Mouse (Mus musculus): ENCODE data around the gene Prss37. TPM values are rescaled to one million over a fixed set of nuclear protein-coding genes. Genes with fewer than 3 reads are reported as not detected.

Gene Prss37
- not detected in 2 replicates for polyA plus RNA-seq (2012)

GRCm38 (mm10) chr6:40519408-40519807 lies at the start of gene Prss37:
Gene Prss37, minus strand, starts transcription at chr6:40519508.

GRCm38 (mm10) chr6:40554950-40555349 lies 35.6 kb upstream of the Prss37 start, which contains the start of gene Olfr461:
Gene Olfr461, minus strand, starts transcription at chr6:40555050.

GRCm38 (mm10) chr6:40493229-40493628 lies 26.1 kb downstream of the Prss37 start, which contains the start of gene Tas2r108:
Gene Tas2r108, plus strand, starts transcription at chr6:40493529.

GRCm38 (mm10) chr6:40490933-40491332 lies 28.4 kb downstream of the Prss37 start, which contains the start of gene Tas2r137:
Gene Tas2r137, plus strand, starts transcription at chr6:40491233.

GRCm38 (mm10) chr6:40470916-40471719 lies 48.2 kb downstream of the Prss37 start, which contains the start of gene Ssbp1:
Gene Ssbp1, plus strand, starts transcription at chr6:40471352.

Other genes with a start within 250 kb of the Prss37 start
- gene Agk, start 194.3 kb downstream of the Prss37 start, polyA plus RNA-seq (2012): 4.8 and 6.4 TPM in 2 replicates
- 4.2 and 5.3 TPM in 2 replicates for gene E330009J07Rik, start 83.4 kb downstream of the Prss37 start, polyA plus RNA-seq (2012)
- gene Wee2, start 80.4 kb downstream of the Prss37 start, polyA plus RNA-seq (2012): not detected in 2 replicates
- gene Ssbp1, start 48.2 kb downstream of the Prss37 start, polyA plus RNA-seq (2012): 28.9 and 31.7 TPM in 2 replicates
- not detected in 2 replicates for gene Tas2r137, start 28.3 kb downstream of the Prss37 start, polyA plus RNA-seq (2012)
- not detected in 2 replicates for gene Tas2r108, start 26.0 kb downstream of the Prss37 start, polyA plus RNA-seq (2012)
- not detected in 2 replicates for gene Olfr461, start 35.5 kb upstream of the Prss37 start, polyA plus RNA-seq (2012)
- not detected in 2 replicates for gene Olfr460, start 50.0 kb upstream of the Prss37 start, polyA plus RNA-seq (2012)
- gene Clec5a, start 66.3 kb upstream of the Prss37 start, polyA plus RNA-seq (2012): 3.7 and 6.0 TPM in 2 replicates
- not detected in 2 replicates for gene Tas2r138, start 93.8 kb upstream of the Prss37 start, polyA plus RNA-seq (2012)
- 1.8 and 2.6 TPM in 2 replicates for gene Mgam, start 109.3 kb upstream of the Prss37 start, polyA plus RNA-seq (2012)

All from megakaryocyte-erythroid progenitor cell, adult 5 weeks (primary cell).